Mouse (Mus musculus) spleen, adult 2 months (tissue): Measurements from ENCODE around the gene Pin1rt1. TPM values are rescaled to one million over a fixed set of nuclear protein-coding genes. Genes with fewer than 3 reads are reported as not detected.

Source experiments
- DNase-seq, 2 experiments: peaks; one replicate each; pipeline versions ENCODE4 v3.0.0 to v3.0.0-alpha.2; 2012 to 2021; ENCODE audit warnings: low spot score in 2 of 2, low read depth in 1 of 2
- H3K27ac ChIP-seq: fragments of 200-500 bp; 2 replicates; pipeline ENCODE4 v1.5.1; 2012; ENCODE audit warnings: low read length, inconsistent platforms; ENCODE audit not compliant: insufficient read depth
- H3K27me3 ChIP-seq: fragments of 200-500 bp; 2 replicates; pipeline ENCODE4 v1.6.1; 2012; ENCODE audit warnings: mild to moderate bottlenecking, moderate library complexity, low read length, inconsistent platforms; ENCODE audit not compliant: control insufficient read depth, insufficient read depth
- H3K36me3 ChIP-seq: fragments of 200-500 bp; 2 replicates; pipeline ENCODE4 v1.6.1; 2012; ENCODE audit warnings: mild to moderate bottlenecking, low read length, inconsistent platforms; ENCODE audit not compliant: control insufficient read depth, insufficient read depth
- H3K4me1 ChIP-seq: fragments of 200-500 bp; 2 replicates; pipeline ENCODE4 v1.6.1; 2011; ENCODE audit warnings: inconsistent platforms; ENCODE audit not compliant: control insufficient read depth, insufficient read depth, insufficient read length
- H3K4me3 ChIP-seq: fragments of 200-500 bp; 2 replicates; pipeline ENCODE4 v1.5.1; 2011; ENCODE audit warnings: mild to moderate bottlenecking, inconsistent platforms; ENCODE audit not compliant: insufficient read depth, insufficient read length; ENCODE audit errors: extremely low read depth
- CTCF ChIP-seq: fragments of 200-500 bp; IDR thresholded peaks from 2 replicates; pipeline ENCODE4 v1.5.1; 2011; ENCODE audit warnings: mild to moderate bottlenecking, inconsistent platforms; ENCODE audit not compliant: insufficient read depth, insufficient read length, insufficient replicate concordance; ENCODE audit errors: extremely low read depth
- POLR2A ChIP-seq: fragments of 200-500 bp; IDR thresholded peaks from 2 replicates; pipeline ENCODE4 v1.6.1; 2011; ENCODE audit warnings: low read depth, low read length, inconsistent platforms
- WGBS: fragments of 180-500 bp; shearing (Covaris S2); methylation state at CpG from one replicate; pipeline ENCODE4 v1.1.7; 2018; 5-methylcytosine and 5-hydroxymethylcytosine counted together
- polyA plus RNA-seq: library from polyadenylated mRNA; depleted of rRNA; stranded (reverse); fragments of >200 nt; gene quantifications from 2 replicates; pipeline ENCODE4 v1.2.3, GENCODE M21; 2012

Pin1rt1 gene
- polyA plus RNA-seq, 1 experiment: not detected

DNA sequence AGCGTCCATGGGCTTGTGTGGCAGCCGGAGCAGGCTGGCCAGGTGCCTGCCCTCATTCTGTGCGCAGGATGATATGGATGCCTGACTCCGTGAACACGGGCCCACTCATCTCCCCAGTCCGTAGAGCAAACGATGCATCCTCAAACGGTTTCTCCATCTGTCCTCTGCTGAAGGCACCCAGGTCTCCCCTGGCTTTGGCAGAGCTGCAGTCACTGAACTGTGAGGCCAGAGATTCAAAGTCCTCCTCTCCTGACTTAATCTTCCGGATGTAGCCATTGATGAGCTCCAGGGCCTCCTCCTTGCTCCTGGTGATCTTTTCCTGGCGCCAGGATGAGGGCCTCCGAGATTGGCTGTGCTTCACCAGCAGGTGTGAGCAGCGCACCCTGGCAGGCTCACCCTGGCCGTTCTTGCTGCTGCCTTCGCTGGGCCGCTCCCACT, 1.9 kb downstream of the Pin1rt1 start:
- Histone ChIP-seq H3K36me3 (no peaks in the 10 kb centered on the region), H3K27me3 (peaks cover 8% of the 10 kb centered on the region), H3K4me3 (no peak overlapping the region), H3K27ac (no peak overlapping the region), H3K4me1 (no peaks in the 10 kb centered on the region)
- no peak for DNase-seq
- 87% methylated on average over 15 of the region's 15 CpGs for WGBS
- TF ChIP-seq POLR2A (no peak), CTCF (no peak)

DNA sequence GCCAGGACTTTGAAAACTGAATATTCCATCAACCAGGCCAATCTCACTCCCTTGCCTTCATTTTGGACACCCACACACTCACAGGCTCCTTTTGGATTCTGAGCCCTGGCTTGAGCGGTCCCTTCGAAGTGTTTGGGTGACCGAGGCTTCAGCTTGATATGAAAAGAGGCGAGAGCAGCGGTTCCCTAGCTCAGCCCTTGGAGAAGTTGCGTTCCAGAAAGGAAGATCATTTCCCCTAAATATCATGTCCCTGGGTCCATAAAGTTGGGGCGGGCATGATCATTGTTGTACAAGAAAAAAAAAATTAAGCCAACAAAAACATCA, 3.7 kb downstream of the Pin1rt1 start:
- DNase-seq: no peak
- no peak for TF ChIP-seq CTCF
- TF ChIP-seq POLR2A: no peak
- H3K4me3 ChIP-seq: peak overlapping the region; percentile 61
- H3K27me3 ChIP-seq: peaks cover 8% of the 10 kb centered on the region
- H3K27ac ChIP-seq: no peak overlapping the region
- H3K4me1 ChIP-seq: no peaks in the 10 kb centered on the region
- H3K36me3 ChIP-seq: no peaks in the 10 kb centered on the region
- WGBS: 12% methylated on average over 7 of the region's 7 CpGs

DNA sequence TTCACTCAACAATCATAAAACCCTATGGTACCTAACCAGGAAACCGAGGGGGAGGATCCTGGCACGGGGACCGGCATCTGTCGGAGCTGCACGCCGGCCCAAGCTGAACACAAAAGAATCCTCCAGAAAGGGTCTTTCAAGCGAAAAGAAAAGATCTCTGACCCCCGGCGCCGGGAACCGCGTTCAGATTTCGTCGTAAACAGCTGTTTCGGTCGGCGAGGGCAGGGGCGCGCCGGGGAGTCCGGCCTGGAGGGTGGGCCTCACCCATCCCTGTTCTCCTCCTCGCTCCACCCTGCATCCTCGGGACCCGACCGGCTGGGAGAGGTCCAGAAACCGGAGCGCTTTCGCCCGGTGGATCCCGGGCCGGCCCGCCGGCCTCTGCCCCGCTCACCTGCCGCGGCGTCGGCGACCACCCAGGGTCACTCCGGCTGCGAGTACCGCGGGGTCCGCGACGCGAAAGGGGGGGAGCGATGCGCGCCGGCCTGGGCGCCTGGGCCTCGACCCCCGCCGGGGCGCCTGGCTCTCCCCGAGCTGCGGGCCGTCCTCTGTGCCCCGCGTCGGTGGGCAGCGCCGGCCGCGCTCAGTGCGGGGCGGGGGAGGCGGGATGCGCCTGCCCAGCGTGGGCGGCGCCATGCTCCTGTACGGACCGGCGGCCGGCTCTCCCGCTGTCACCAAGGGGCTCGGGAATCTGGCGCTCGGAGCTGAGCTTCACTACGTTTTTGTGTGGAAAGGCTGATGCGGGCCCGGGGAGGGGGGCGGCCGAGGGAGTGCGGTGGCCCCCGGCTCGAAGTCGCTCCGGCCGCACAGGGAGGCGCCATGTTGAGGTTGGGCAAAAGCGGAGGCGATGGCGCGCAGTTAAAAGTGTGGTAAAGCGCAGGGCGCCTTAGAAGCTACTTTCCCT, 4.3 kb downstream of the Pin1rt1 start, which contains the start of gene Tcp11l1:
TSS of gene Tcp11l1 (minus strand) at position 585 of the 901 bp plus-strand sequence.
- H3K4me1 ChIP-seq: no peaks in the 10 kb centered on the region
- H3K27me3 ChIP-seq: peaks cover 8% of the 10 kb centered on the region
- DNase-seq: peak in 1 of 2 experiments; percentile 25
- peak within 1 kb of the TSS; percentile 57; the same call in 1 of the 2 replicates for H3K27ac ChIP-seq
- H3K36me3 ChIP-seq: no peaks in the 10 kb centered on the region
- peak within 1 kb of the TSS; percentile 61 for H3K4me3 ChIP-seq
- WGBS: 2% methylated on average over 95 of the region's 99 CpGs
- no peak for TF ChIP-seq CTCF
- TF ChIP-seq POLR2A: no peak

DNA sequence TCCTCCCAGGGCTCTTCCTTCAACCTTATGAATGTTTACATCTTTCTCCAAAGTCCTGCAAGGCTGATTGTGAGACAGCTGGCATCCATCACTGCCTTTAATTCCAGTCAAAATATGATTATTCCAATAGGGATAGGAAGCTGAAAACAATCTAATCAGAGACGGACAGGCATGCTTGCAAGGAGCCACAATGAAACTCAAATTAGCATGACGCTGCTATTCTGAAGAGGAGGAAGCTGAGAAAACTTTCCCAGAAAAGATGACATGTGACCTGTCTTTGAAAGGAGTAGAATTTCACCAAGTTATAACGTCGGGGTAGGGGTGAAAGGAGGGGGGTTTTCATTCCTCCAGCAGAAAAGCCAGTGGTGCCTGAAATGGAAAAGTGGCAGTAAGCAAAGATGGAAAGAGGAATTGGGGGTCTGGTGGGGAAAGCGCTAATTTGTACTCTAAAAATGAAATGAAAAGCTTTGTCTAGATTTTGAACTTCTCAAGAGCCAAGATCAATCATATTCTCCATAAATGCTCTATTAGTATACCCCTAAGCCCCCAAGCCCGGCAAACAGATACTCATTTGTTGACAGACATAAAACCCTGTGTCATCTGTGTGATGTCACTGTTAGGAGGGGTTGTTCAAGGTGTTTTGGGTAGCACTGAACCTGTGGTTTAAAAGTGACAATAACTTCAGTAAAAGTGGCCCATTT, 5.4 kb downstream of the Pin1rt1 start:
- H3K27me3 ChIP-seq: peaks cover 8% of the 10 kb centered on the region
- WGBS: 20% methylated on average over 6 of the region's 6 CpGs
- no peaks in the 10 kb centered on the region for H3K36me3 ChIP-seq
- TF ChIP-seq POLR2A: no peak
- TF ChIP-seq CTCF: no peak
- no peak overlapping the region for H3K4me3 ChIP-seq
- H3K27ac ChIP-seq: no peak overlapping the region
- DNase-seq: no peak
- H3K4me1 ChIP-seq: no peaks in the 10 kb centered on the region

DNA sequence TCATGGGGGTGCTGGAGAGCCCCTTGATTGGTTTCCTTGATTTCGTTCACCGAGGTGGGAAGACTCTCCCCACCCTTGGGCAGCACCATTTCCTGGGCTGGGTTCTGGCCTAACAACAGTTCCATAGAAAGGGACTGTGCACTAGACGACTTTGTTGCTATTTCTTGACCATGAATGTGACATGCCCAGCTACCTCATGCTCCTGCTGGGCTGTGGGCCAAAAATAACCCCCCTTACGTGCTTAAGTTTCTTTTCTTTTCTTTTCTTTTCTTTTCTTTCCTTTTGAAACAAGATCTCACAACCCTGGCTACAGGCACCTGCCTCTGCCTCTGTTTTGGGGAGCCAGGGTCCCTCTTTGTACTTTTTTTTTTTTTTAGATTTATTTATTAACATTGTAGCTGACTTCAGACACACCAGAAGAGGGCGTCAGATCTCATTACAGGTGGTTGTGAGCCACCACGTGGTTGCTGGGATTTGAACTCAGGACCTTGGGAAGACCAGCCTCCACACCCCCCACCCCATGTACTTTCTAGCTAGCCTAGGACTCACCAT, 6.3 kb downstream of the Pin1rt1 start:
- no peak for DNase-seq
- WGBS: 66% methylated on average over 6 of the region's 6 CpGs
- TF ChIP-seq CTCF (no peak), POLR2A (no peak)
- no peaks in the 10 kb centered on the region for H3K36me3 ChIP-seq
- H3K27ac ChIP-seq: no peak overlapping the region
- no peaks in the 10 kb centered on the region for H3K4me1 ChIP-seq
- H3K4me3 ChIP-seq: no peak overlapping the region
- H3K27me3 ChIP-seq: peaks cover 8% of the 10 kb centered on the region

DNA sequence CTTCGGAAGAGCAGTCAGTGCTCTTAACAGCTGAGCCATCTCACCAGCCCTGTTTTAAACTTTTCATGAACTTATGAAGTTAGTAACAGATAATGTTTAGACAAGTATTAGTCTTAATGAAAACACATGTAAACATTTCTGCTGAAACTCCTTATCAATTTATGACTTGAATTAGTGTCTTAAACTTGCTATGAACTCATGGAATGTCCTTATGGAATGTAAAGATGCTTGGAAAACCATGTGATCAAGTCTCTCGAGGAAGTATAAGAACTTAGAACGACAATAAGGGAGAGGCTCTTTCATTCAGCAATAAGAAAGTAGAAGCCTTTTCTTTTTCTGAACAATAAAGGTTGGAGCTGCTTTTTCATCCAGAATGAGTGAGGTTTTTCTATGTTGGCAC, 11.8 kb downstream of the Pin1rt1 start:
- H3K27ac ChIP-seq: no peak overlapping the region
- DNase-seq: no peak
- H3K4me3 ChIP-seq: no peak overlapping the region
- H3K27me3 ChIP-seq: no peaks in the 10 kb centered on the region
- 87% methylated on average over 3 of the region's 3 CpGs for WGBS
- H3K36me3 ChIP-seq: no peaks in the 10 kb centered on the region
- TF ChIP-seq CTCF (no peak), POLR2A (no peak)
- no peaks in the 10 kb centered on the region for H3K4me1 ChIP-seq

DNA sequence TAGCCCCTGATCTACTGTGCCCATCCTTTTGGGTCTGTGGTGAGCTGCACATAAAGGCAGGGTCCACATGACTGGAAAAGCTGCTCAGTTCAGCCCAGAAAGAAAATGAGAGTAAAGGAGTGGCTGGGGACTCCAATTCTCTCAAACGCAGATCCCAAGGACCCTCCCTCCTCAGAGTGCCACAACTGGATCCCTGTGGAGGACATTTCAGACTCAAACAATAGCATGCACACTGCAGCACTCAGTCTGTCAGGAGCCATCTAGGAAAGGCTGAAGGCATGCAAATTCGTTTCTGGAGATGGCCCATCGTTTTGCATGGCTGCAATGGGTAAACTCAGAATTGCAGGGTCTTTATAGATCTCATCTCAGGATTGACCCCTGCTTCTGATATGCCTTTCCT, 13.0 kb downstream of the Pin1rt1 start:
- 79% methylated on average over 3 of the region's 3 CpGs for WGBS
- H3K27me3 ChIP-seq: no peaks in the 10 kb centered on the region
- H3K4me3 ChIP-seq: no peak overlapping the region
- no peak for DNase-seq
- TF ChIP-seq CTCF: no peak
- TF ChIP-seq POLR2A: no peak
- H3K27ac ChIP-seq: no peak overlapping the region
- H3K36me3 ChIP-seq: no peaks in the 10 kb centered on the region
- H3K4me1 ChIP-seq: no peaks in the 10 kb centered on the region
